Mouse (Mus musculus) testis, adult 2 months (tissue): ENCODE data around the gene Hdac7.

Experiments
- CTCF ChIP-seq: fragments of 200-500 bp; IDR thresholded peaks from 2 replicates; pipeline ENCODE4 v1.5.1; 2012; ENCODE audit warnings: low read depth, mild to moderate bottlenecking, inconsistent platforms, low read length, moderate library complexity; ENCODE audit not compliant: control insufficient read depth, insufficient read depth, insufficient replicate concordance
- POLR2A ChIP-seq: fragments of 200-500 bp; IDR thresholded peaks from 2 replicates; pipeline ENCODE4 v1.6.1; 2012; ENCODE audit warnings: low read depth, mild to moderate bottlenecking, inconsistent platforms, low read length, moderate library complexity; ENCODE audit not compliant: control insufficient read depth

- TF ChIP-seq CTCF: no peak
- no peak for TF ChIP-seq POLR2A
Measured at GRCm38 (mm10) chr15:97880441-97880840, 36.1 kb upstream of the Hdac7 start.
